Mouse (Mus musculus) brown adipose tissue, adult 24 weeks (tissue): ENCODE data around the gene Kdm2a. TPM values are rescaled to one million over a fixed set of nuclear protein-coding genes. Genes with fewer than 3 reads are reported as not detected.

Experiments
- H3K27ac ChIP-seq: fragments of 200-500 bp; replicated peaks from 2 replicates; pipeline ENCODE4 v1.5.1; 2012; ENCODE audit warnings: low read depth, mild to moderate bottlenecking, low read length
- H3K4me1 ChIP-seq: fragments of 200-500 bp; 2 replicates; pipeline ENCODE4 v1.6.1; 2012; ENCODE audit warnings: low read length, mixed read lengths; ENCODE audit not compliant: control insufficient read depth, insufficient read depth, insufficient read length
- H3K4me3 ChIP-seq: fragments of 200-500 bp; 2 replicates; pipeline ENCODE4 v1.5.1; 2012; ENCODE audit warnings: low read depth, mild to moderate bottlenecking, low read length, moderate library complexity; ENCODE audit not compliant: insufficient read depth
- polyA plus RNA-seq: library from polyadenylated mRNA; stranded (reverse); fragments of >200 nt; gene quantifications from 2 replicates; pipeline ENCODE4 v1.2.4, GENCODE M21; 2012; ENCODE audit not compliant: missing spikeins, insufficient read depth, insufficient read length

Kdm2a gene
- polyA plus RNA-seq, 1 experiment, result 20.6 TPM

GRCm38 (mm10) chr19:4301735-4302651, 96.1 kb downstream of the Kdm2a start:
- H3K4me3 ChIP-seq, result peak overlapping the region; percentile 27
- H3K4me1 ChIP-seq, result peaks cover 73% of the 10 kb centered on the region
- H3K27ac ChIP-seq, result peak overlapping the region; percentile 57

GRCm38 (mm10) chr19:4300852-4301734, 97.0 kb downstream of the Kdm2a start:
- peaks cover 80% of the 10 kb centered on the region for H3K4me1 ChIP-seq
- H3K4me3 ChIP-seq, result no peak overlapping the region
- H3K27ac ChIP-seq, result peak overlapping the region; percentile 57

GRCm38 (mm10) chr19:4300271-4300704, 97.8 kb downstream of the Kdm2a start:
- H3K4me3 ChIP-seq, result no peak overlapping the region
- peaks cover 83% of the 10 kb centered on the region for H3K4me1 ChIP-seq
- H3K27ac ChIP-seq, result peak overlapping the region; percentile 65

GRCm38 (mm10) chr19:4299574-4300270, 98.4 kb downstream of the Kdm2a start:
- H3K4me3 ChIP-seq, result no peak overlapping the region
- H3K27ac ChIP-seq, result peak overlapping the region; percentile 65
- peaks cover 86% of the 10 kb centered on the region for H3K4me1 ChIP-seq

GRCm38 (mm10) chr19:4299126-4299525, 99.0 kb downstream of the Kdm2a start:
- Histone ChIP-seq H3K4me1 (peaks cover 82% of the 10 kb centered on the region), H3K27ac (peak overlapping the region; percentile 65; the same call in 1 of the 2 replicates), H3K4me3 (no peak overlapping the region)

- no peak overlapping the region for H3K4me3 ChIP-seq
- H3K27ac ChIP-seq, result 0 out of 2 replicates have a peak overlapping the region, but pooled peaks have one; percentile 15
- H3K4me1 ChIP-seq, result peaks cover 83% of the 10 kb centered on the region
These were observed 99.6 kb downstream of the Kdm2a start for GRCm38 (mm10) chr19:4298322-4299121.

GRCm38 (mm10) chr19:4297851-4298250, 100.2 kb downstream of the Kdm2a start:
- Histone ChIP-seq H3K27ac (0 out of 2 replicates have a peak overlapping the region, but pooled peaks have one; percentile 10), H3K4me3 (no peak overlapping the region), H3K4me1 (peaks cover 77% of the 10 kb centered on the region)

GRCm38 (mm10) chr19:4296611-4297010, 101.5 kb downstream of the Kdm2a start:
- H3K4me1 ChIP-seq, result peaks cover 68% of the 10 kb centered on the region
- 0 out of 2 replicates have a peak overlapping the region, but pooled peaks have one; percentile 1 for H3K27ac ChIP-seq
- no peak overlapping the region for H3K4me3 ChIP-seq

- Histone ChIP-seq H3K4me3 (no peak overlapping the region), H3K27ac (peak overlapping the region; percentile 23; the same call in 1 of the 2 replicates), H3K4me1 (peaks cover 56% of the 10 kb centered on the region)
These were observed 102.7 kb downstream of the Kdm2a start for GRCm38 (mm10) chr19:4295391-4295790.

GRCm38 (mm10) chr19:4294381-4295097, 103.5 kb downstream of the Kdm2a start:
- peak overlapping the region; percentile 72 for H3K27ac ChIP-seq
- H3K4me1 ChIP-seq, result peaks cover 48% of the 10 kb centered on the region
- peak overlapping the region; percentile 11; the same call in 1 of the 2 replicates for H3K4me3 ChIP-seq

GRCm38 (mm10) chr19:4291161-4291560, 106.9 kb downstream of the Kdm2a start:
- Histone ChIP-seq H3K27ac (no peak overlapping the region), H3K4me1 (peaks cover 18% of the 10 kb centered on the region), H3K4me3 (no peak overlapping the region)

- H3K4me1 ChIP-seq, result peaks cover 17% of the 10 kb centered on the region
- no peak overlapping the region for H3K27ac ChIP-seq
- no peak overlapping the region for H3K4me3 ChIP-seq
These were observed 107.3 kb downstream of the Kdm2a start for GRCm38 (mm10) chr19:4290749-4291148.

GRCm38 (mm10) chr19:4283653-4284052, 114.4 kb downstream of the Kdm2a start:
- 0 out of 2 replicates have a peak overlapping the region, but pooled peaks have one; percentile 15 for H3K27ac ChIP-seq
- H3K4me3 ChIP-seq, result no peak overlapping the region; the same call in 1 of the 2 replicates
- no peaks in the 10 kb centered on the region for H3K4me1 ChIP-seq
